Mouse (Mus musculus) myocyte (in vitro differentiated cells): ENCODE data around the gene Sptbn4. TPM values are rescaled to one million over a fixed set of nuclear protein-coding genes. Genes with fewer than 3 reads are reported as not detected.

Source experiments
- H3K27me3 ChIP-seq: one replicate; pipeline ENCODE4 v1.6.1; 2011; ENCODE audit not compliant: control insufficient read depth, insufficient read depth, insufficient read length
- H3K36me3 ChIP-seq: one replicate; pipeline ENCODE4 v1.6.1; 2011; ENCODE audit not compliant: control insufficient read depth, insufficient read depth
- H3K4me2 ChIP-seq: one replicate; pipeline ENCODE4 v1.6.1; 2011; ENCODE audit warnings: low read depth, control low read depth
- H3K4me3 ChIP-seq: one replicate; pipeline ENCODE4 v1.5.1; 2011; ENCODE audit warnings: mild to moderate bottlenecking, control low read depth, moderate library complexity
- H3K79me2 ChIP-seq: one replicate; pipeline ENCODE4 v1.6.1; 2011; ENCODE audit not compliant: control insufficient read depth, insufficient read depth
- H3ac ChIP-seq: one replicate; pipeline ENCODE4 v1.6.1; 2011; ENCODE audit not compliant: control insufficient read depth, insufficient read length
- CEBPB ChIP-seq: IDR thresholded peaks from 2 replicates; pipeline ENCODE4 v1.6.1; 2011; ENCODE audit warnings: mild to moderate bottlenecking, moderate library complexity; ENCODE audit not compliant: poor library complexity, insufficient read depth, severe bottlenecking
- E2F4 ChIP-seq: IDR thresholded peaks from one replicate; pipeline ENCODE4 v1.6.1; 2011; ENCODE audit warnings: mild to moderate bottlenecking, control low read depth, moderate library complexity; ENCODE audit not compliant: insufficient read depth
- MAX ChIP-seq: IDR thresholded peaks from one replicate; pipeline ENCODE4 v1.6.1; 2011; ENCODE audit warnings: low read depth, mild to moderate bottlenecking, control low read depth
- MYOD1 ChIP-seq, 3 experiments: IDR thresholded peaks; one replicate each; pipeline ENCODE4 v1.6.1; 2011; ENCODE audit warnings: control low read depth in 2 of 3, low read depth in 2 of 3, mild to moderate bottlenecking in 2 of 3, moderate library complexity in 1 of 3; ENCODE audit not compliant: insufficient read length in 2 of 3, control insufficient read depth in 1 of 3
- MYOG ChIP-seq, 3 experiments: IDR thresholded peaks; one replicate each; pipeline ENCODE4 v1.6.1; 2011; ENCODE audit warnings: control low read depth in 2 of 3, low read depth in 2 of 3, mild to moderate bottlenecking in 2 of 3; ENCODE audit not compliant: insufficient read length in 2 of 3, control insufficient read depth in 1 of 3, insufficient read depth in 1 of 3
- POLR2A ChIP-seq: IDR thresholded peaks from one replicate; pipeline ENCODE4 v1.6.1; 2011; ENCODE audit warnings: low read depth, mild to moderate bottlenecking, control low read depth, moderate library complexity; ENCODE audit not compliant: insufficient read length
- POLR2AphosphoS2 ChIP-seq: IDR thresholded peaks from one replicate; pipeline ENCODE4 v1.6.1; 2011; ENCODE audit warnings: low read depth, control low read depth; ENCODE audit not compliant: insufficient read length
- REST ChIP-seq: IDR thresholded peaks from one replicate; pipeline ENCODE4 v1.6.1; 2011; ENCODE audit warnings: mild to moderate bottlenecking, control low read depth, moderate library complexity; ENCODE audit not compliant: insufficient read depth, insufficient read length
- SRF ChIP-seq: IDR thresholded peaks from one replicate; pipeline ENCODE4 v1.6.1; 2011; ENCODE audit warnings: low read depth; ENCODE audit not compliant: control insufficient read depth, insufficient read length
- TCF12 ChIP-seq: IDR thresholded peaks from one replicate; pipeline ENCODE4 v1.6.1; 2011; ENCODE audit warnings: mild to moderate bottlenecking, control low read depth; ENCODE audit not compliant: poor library complexity, insufficient read depth, severe bottlenecking
- TCF3 ChIP-seq: IDR thresholded peaks from one replicate; pipeline ENCODE4 v1.6.1; 2011; ENCODE audit warnings: low read depth, control low read depth; ENCODE audit not compliant: insufficient read length
- USF1 ChIP-seq: IDR thresholded peaks from one replicate; pipeline ENCODE4 v1.6.1; 2011; ENCODE audit warnings: low read depth, mild to moderate bottlenecking, control low read depth, moderate library complexity
- polyA plus RNA-seq: library from polyadenylated mRNA; unstranded; fragments of >200 nt; fragmentation: generic; extraction: Trizol; gene quantifications from one replicate; pipeline ENCODE4 v1.2.1, GENCODE M21; 2012; ENCODE audit warnings: missing spikeins

Sptbn4 gene
- polyA plus RNA-seq, 1 experiment, result 0.17 TPM

- Histone ChIP-seq H3ac (no peak overlapping the region), H3K36me3 (no peaks in the 10 kb centered on the region), H3K79me2 (no peaks in the 10 kb centered on the region), H3K4me2 (no peak overlapping the region), H3K4me3 (no peak overlapping the region), H3K27me3 (peaks cover 16% of the 10 kb centered on the region)
- TF ChIP-seq TCF3 (no peak), CEBPB (no peak), TCF12 (no peak), E2F4 (no peak), REST (no peak)
Observed at GRCm38 (mm10) chr7:27437544-27437943, 9.9 kb downstream of the Sptbn4 start.

- Histone ChIP-seq H3K4me2 (no peak overlapping the region), H3K4me3 (no peak overlapping the region), H3ac (no peak overlapping the region), H3K27me3 (peaks cover 16% of the 10 kb centered on the region), H3K79me2 (no peaks in the 10 kb centered on the region), H3K36me3 (no peaks in the 10 kb centered on the region)
- TF ChIP-seq MYOD1 (IDR thresholded peaks at IDR 0.05; ENCODE audit: control insufficient read depth in 1 of 3, insufficient read length in 2 of 3, low read depth in 2 of 3), result no peak
- no peak for TF ChIP-seq POLR2A
- TF ChIP-seq REST, result no peak
- TF ChIP-seq E2F4, result no peak
- TF ChIP-seq MAX, result no peak
- no peak for TF ChIP-seq SRF
- TF ChIP-seq CEBPB, result no peak
- TF ChIP-seq POLR2AphosphoS2, result no peak
- TF ChIP-seq USF1, result no peak
- TF ChIP-seq TCF12, result no peak
- no peak for TF ChIP-seq MYOG (IDR thresholded peaks at IDR 0.05; ENCODE audit: control insufficient read depth in 1 of 3, insufficient read depth in 1 of 3, insufficient read length in 2 of 3, low read depth in 2 of 3)
- TF ChIP-seq TCF3, result no peak
Observed at GRCm38 (mm10) chr7:27433794-27434193, 13.7 kb downstream of the Sptbn4 start.

GRCm38 (mm10) chr7:27433349-27433748 lies 14.1 kb downstream of the Sptbn4 start:
- no peak overlapping the region for H3K4me2 ChIP-seq
- H3K4me3 ChIP-seq, result no peak overlapping the region
- no peak overlapping the region for H3ac ChIP-seq
- peaks cover 16% of the 10 kb centered on the region for H3K27me3 ChIP-seq
- no peak for TF ChIP-seq POLR2A
- TF ChIP-seq TCF12, result no peak
- no peak for TF ChIP-seq USF1
- no peak for TF ChIP-seq TCF3
- no peak for TF ChIP-seq REST
- no peak for TF ChIP-seq MYOG (IDR thresholded peaks at IDR 0.05; ENCODE audit: control insufficient read depth in 1 of 3, insufficient read depth in 1 of 3, insufficient read length in 2 of 3, low read depth in 2 of 3)
- TF ChIP-seq MYOD1 (IDR thresholded peaks at IDR 0.05; ENCODE audit: control insufficient read depth in 1 of 3, insufficient read length in 2 of 3, low read depth in 2 of 3), result no peak
- TF ChIP-seq CEBPB, result no peak
- no peak for TF ChIP-seq POLR2AphosphoS2
- TF ChIP-seq MAX, result no peak
- no peak for TF ChIP-seq E2F4
- no peak for TF ChIP-seq SRF
- H3K79me2 ChIP-seq, result no peaks in the 10 kb centered on the region
- H3K36me3 ChIP-seq, result no peaks in the 10 kb centered on the region

GRCm38 (mm10) chr7:27429135-27429534 lies 18.4 kb downstream of the Sptbn4 start:
- no peaks in the 10 kb centered on the region for H3K79me2 ChIP-seq
- peaks cover 12% of the 10 kb centered on the region for H3K27me3 ChIP-seq
- no peak overlapping the region for H3K4me2 ChIP-seq
- H3K4me3 ChIP-seq, result no peak overlapping the region
- no peak for TF ChIP-seq E2F4
- no peak for TF ChIP-seq POLR2A
- H3ac ChIP-seq, result no peak overlapping the region
- H3K36me3 ChIP-seq, result no peaks in the 10 kb centered on the region

GRCm38 (mm10) chr7:27428002-27428401 lies 19.5 kb downstream of the Sptbn4 start:
- Histone ChIP-seq H3ac (no peak overlapping the region), H3K4me2 (no peak overlapping the region), H3K36me3 (no peaks in the 10 kb centered on the region), H3K4me3 (no peak overlapping the region), H3K79me2 (no peaks in the 10 kb centered on the region), H3K27me3 (peaks cover 8% of the 10 kb centered on the region)
- TF ChIP-seq MAX (no peak), E2F4 (no peak), POLR2A (no peak), REST (no peak), TCF3 (no peak), USF1 (no peak), CEBPB (no peak), TCF12 (no peak), MYOD1 (IDR thresholded peaks at IDR 0.05; ENCODE audit: control insufficient read depth in 1 of 3, insufficient read length in 2 of 3, low read depth in 2 of 3) (no peak), POLR2AphosphoS2 (no peak), SRF (no peak), MYOG (IDR thresholded peaks at IDR 0.05; ENCODE audit: control insufficient read depth in 1 of 3, insufficient read depth in 1 of 3, insufficient read length in 2 of 3, low read depth in 2 of 3) (no peak)
